Mouse (Mus musculus): ENCODE results near the gene Gstm6. TPM values are rescaled to one million over a fixed set of nuclear protein-coding genes. Genes with fewer than 3 reads are reported as not detected.
"Not testable (repeated sequence)": the region's sequence is repeated elsewhere in the genome, so short reads cannot be mapped to it uniquely, and the experiment has no call there.

Gene Gstm6
- polyA plus RNA-seq, 1 experiment from 2014 or later, result 3.9 TPM

DNA sequence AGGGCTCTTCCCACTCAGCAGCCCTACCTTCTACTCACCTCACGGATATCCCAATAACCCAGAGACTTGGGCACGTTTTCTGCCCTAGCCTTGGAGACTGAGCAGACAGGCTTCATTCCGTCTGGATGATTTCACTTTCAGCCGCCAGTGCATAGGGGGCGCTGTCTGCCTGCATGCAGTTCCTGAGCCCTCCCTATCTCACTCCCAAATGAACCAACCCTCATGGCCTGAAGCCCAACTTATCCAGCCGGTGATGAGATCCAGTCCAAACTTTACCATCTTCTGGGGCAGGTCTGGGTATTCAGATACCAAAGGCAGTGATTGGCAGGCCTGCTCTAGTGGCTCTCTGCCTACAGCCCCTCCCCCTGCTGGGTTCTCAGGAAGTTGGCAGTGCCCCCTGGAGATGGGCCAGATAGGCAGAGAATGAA, 9.8 kb upstream of the Gstm6 start:
- Histone ChIP-seq H3K4me1 (replicated peaks; ENCODE audit: control insufficient read depth, insufficient read depth, low read length) (peaks cover 3% of the 10 kb centered on the region; the same call in 1 of the 2 replicates), H3K4me3 (ENCODE audit: low read length) (no peak overlapping the region), H3K9ac (ENCODE audit: low read length) (no peak overlapping the region), H3K36me3 (ENCODE audit: control insufficient read depth, insufficient read depth, low read length) (no peaks in the 10 kb centered on the region), H3K4me2 (ENCODE audit: low read depth, low read length) (no peak overlapping the region), H3K27ac (ENCODE audit: low read length) (no peak overlapping the region), H3K9me3 (ENCODE audit: control insufficient read depth, low read length) (no peaks in the 10 kb centered on the region), H3K27me3 (ENCODE audit: control insufficient read depth, insufficient read depth, low read depth, low read length) (no peaks in the 10 kb centered on the region; the same call in 1 of the 2 replicates)
- 24% methylated on average over 6 of the region's 6 CpGs for WGBS
- peak; percentile 68 for ATAC-seq (ENCODE audit: low read depth)

- peaks cover 3% of the 10 kb centered on the region; the same call in 1 of the 2 replicates for H3K4me1 ChIP-seq (replicated peaks; ENCODE audit: control insufficient read depth, insufficient read depth, low read length)
- H3K9ac ChIP-seq (ENCODE audit: low read length), result no peak overlapping the region
- H3K4me3 ChIP-seq (ENCODE audit: low read length), result no peak overlapping the region
- no peaks in the 10 kb centered on the region for H3K9me3 ChIP-seq (ENCODE audit: control insufficient read depth, low read length)
- no peak overlapping the region for H3K27ac ChIP-seq (ENCODE audit: low read length)
- 81% methylated on average over 11 of the region's 11 CpGs for WGBS
- H3K36me3 ChIP-seq (ENCODE audit: control insufficient read depth, insufficient read depth, low read length), result no peaks in the 10 kb centered on the region
- ATAC-seq (ENCODE audit: low read depth), result no peak
- no peaks in the 10 kb centered on the region; the same call in 1 of the 2 replicates for H3K27me3 ChIP-seq (ENCODE audit: control insufficient read depth, insufficient read depth, low read depth, low read length)
- H3K4me2 ChIP-seq (ENCODE audit: low read depth, low read length), result no peak overlapping the region
These were observed 7.0 kb upstream of the Gstm6 start for GRCm38 (mm10) chr3:107950531-107950930.

DNA sequence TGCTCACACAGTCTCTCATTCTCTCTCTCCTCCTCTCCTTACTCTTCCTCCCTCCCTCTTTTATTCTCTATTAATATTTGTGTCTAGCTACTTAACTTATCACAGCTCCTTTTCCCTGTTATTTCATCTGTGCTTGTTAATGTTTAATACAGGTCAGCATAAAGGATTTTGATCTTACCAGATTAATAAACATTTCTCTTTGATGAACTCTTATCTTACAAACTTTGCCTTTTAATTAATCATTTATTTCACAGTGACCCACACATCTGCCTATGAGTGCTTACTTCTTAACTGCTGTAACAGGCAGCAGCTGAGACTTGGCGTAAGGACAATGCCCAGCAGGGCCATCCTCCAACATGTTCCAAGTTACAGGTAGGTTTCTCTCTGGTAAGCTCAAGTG, 5.9 kb upstream of the Gstm6 start:
- WGBS, result 70% methylated on average over 1 of the region's 1 CpGs
- not testable (repeated sequence) for H3K4me3 ChIP-seq (ENCODE audit: low read length); H3K27ac ChIP-seq (ENCODE audit: low read length); H3K9ac ChIP-seq (ENCODE audit: low read length); H3K4me2 ChIP-seq (ENCODE audit: low read depth, low read length); H3K27me3 ChIP-seq (ENCODE audit: control insufficient read depth, insufficient read depth, low read depth, low read length); H3K36me3 ChIP-seq (ENCODE audit: control insufficient read depth, insufficient read depth, low read length); ATAC-seq (ENCODE audit: low read depth); H3K9me3 ChIP-seq (ENCODE audit: control insufficient read depth, low read length); H3K4me1 ChIP-seq (replicated peaks; ENCODE audit: control insufficient read depth, insufficient read depth, low read length)

DNA sequence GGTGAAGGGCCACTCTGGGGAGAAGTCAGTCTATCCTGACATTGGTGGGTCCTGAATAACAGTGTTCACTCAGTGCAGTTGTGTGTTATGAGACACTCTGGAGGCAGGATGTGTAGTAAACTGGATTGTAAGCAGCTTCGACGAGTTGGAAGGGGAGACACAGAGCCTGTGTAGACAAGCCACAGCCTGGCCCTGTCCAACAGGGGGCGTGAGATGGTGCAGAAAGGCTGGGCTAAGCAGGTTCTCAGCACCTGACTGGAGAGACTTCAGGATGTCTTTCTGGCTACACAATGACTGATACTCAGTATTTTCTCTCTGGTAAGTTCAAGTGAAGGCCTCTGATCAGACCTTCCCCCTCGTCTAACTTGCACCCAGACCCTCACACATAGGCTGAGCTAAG, 2.2 kb upstream of the Gstm6 start:
- no peak for ATAC-seq (ENCODE audit: low read depth)
- WGBS, result 46% methylated on average over 4 of the region's 4 CpGs

GRCm38 (mm10) chr3:107941261-107941660, 2.3 kb downstream of the Gstm6 start:
- Histone ChIP-seq H3K4me1 (replicated peaks; ENCODE audit: control insufficient read depth, insufficient read depth, low read length) (no peaks in the 10 kb centered on the region), H3K27me3 (ENCODE audit: control insufficient read depth, insufficient read depth, low read depth, low read length) (no peaks in the 10 kb centered on the region), H3K27ac (ENCODE audit: low read length) (no peak overlapping the region), H3K36me3 (ENCODE audit: control insufficient read depth, insufficient read depth, low read length) (no peaks in the 10 kb centered on the region), H3K9me3 (ENCODE audit: control insufficient read depth, low read length) (no peaks in the 10 kb centered on the region), H3K4me2 (ENCODE audit: low read depth, low read length) (no peak overlapping the region), H3K9ac (ENCODE audit: low read length) (no peak overlapping the region), H3K4me3 (ENCODE audit: low read length) (no peak overlapping the region)
- WGBS, result 82% methylated on average over 4 of the region's 4 CpGs
- ATAC-seq (ENCODE audit: low read depth), result no peak

More for the DNA sequence above, 2.2 kb upstream of the Gstm6 start:
- Histone ChIP-seq H3K4me2 (ENCODE audit: low read depth, low read length) (no peak overlapping the region), H3K36me3 (ENCODE audit: control insufficient read depth, insufficient read depth, low read length) (no peaks in the 10 kb centered on the region), H3K27me3 (ENCODE audit: control insufficient read depth, insufficient read depth, low read depth, low read length) (no peaks in the 10 kb centered on the region), H3K9me3 (ENCODE audit: control insufficient read depth, low read length) (no peaks in the 10 kb centered on the region), H3K4me3 (ENCODE audit: low read length) (no peak overlapping the region), H3K27ac (ENCODE audit: low read length) (no peak overlapping the region), H3K9ac (ENCODE audit: low read length) (no peak overlapping the region), H3K4me1 (replicated peaks; ENCODE audit: control insufficient read depth, insufficient read depth, low read length) (no peaks in the 10 kb centered on the region)

GRCm38 (mm10) chr3:107940524-107940923, 3.0 kb downstream of the Gstm6 start:
- H3K27me3 ChIP-seq (ENCODE audit: control insufficient read depth, insufficient read depth, low read depth, low read length), result no peaks in the 10 kb centered on the region
- no peaks in the 10 kb centered on the region for H3K36me3 ChIP-seq (ENCODE audit: control insufficient read depth, insufficient read depth, low read length)
- H3K9me3 ChIP-seq (ENCODE audit: control insufficient read depth, low read length), result no peaks in the 10 kb centered on the region
- 56% methylated on average over 7 of the region's 7 CpGs for WGBS
- H3K27ac ChIP-seq (ENCODE audit: low read length), result no peak overlapping the region
- H3K4me2 ChIP-seq (ENCODE audit: low read depth, low read length), result no peak overlapping the region
- H3K4me3 ChIP-seq (ENCODE audit: low read length), result no peak overlapping the region
- no peak for ATAC-seq (ENCODE audit: low read depth)
- no peaks in the 10 kb centered on the region for H3K4me1 ChIP-seq (replicated peaks; ENCODE audit: control insufficient read depth, insufficient read depth, low read length)
- no peak overlapping the region for H3K9ac ChIP-seq (ENCODE audit: low read length)

GRCm38 (mm10) chr3:107939830-107940229, 3.7 kb downstream of the Gstm6 start:
- no peak overlapping the region for H3K9ac ChIP-seq (ENCODE audit: low read length)
- H3K4me1 ChIP-seq (replicated peaks; ENCODE audit: control insufficient read depth, insufficient read depth, low read length), result no peaks in the 10 kb centered on the region
- no peaks in the 10 kb centered on the region for H3K27me3 ChIP-seq (ENCODE audit: control insufficient read depth, insufficient read depth, low read depth, low read length)
- no peak overlapping the region for H3K27ac ChIP-seq (ENCODE audit: low read length)
- H3K4me2 ChIP-seq (ENCODE audit: low read depth, low read length), result no peak overlapping the region
- H3K36me3 ChIP-seq (ENCODE audit: control insufficient read depth, insufficient read depth, low read length), result no peaks in the 10 kb centered on the region
- no peak for ATAC-seq (ENCODE audit: low read depth)
- H3K4me3 ChIP-seq (ENCODE audit: low read length), result no peak overlapping the region
- no peaks in the 10 kb centered on the region for H3K9me3 ChIP-seq (ENCODE audit: control insufficient read depth, low read length)
- 50% methylated on average over 4 of the region's 4 CpGs for WGBS

- H3K9me3 ChIP-seq (ENCODE audit: control insufficient read depth, low read length), result no peaks in the 10 kb centered on the region
- H3K36me3 ChIP-seq (ENCODE audit: control insufficient read depth, insufficient read depth, low read length), result no peaks in the 10 kb centered on the region
- WGBS, result 28% methylated on average over 3 of the region's 3 CpGs
- peak; percentile 63 for ATAC-seq (ENCODE audit: low read depth)
- no peak overlapping the region for H3K4me2 ChIP-seq (ENCODE audit: low read depth, low read length)
- H3K27ac ChIP-seq (ENCODE audit: low read length), result no peak overlapping the region
- no peaks in the 10 kb centered on the region for H3K4me1 ChIP-seq (replicated peaks; ENCODE audit: control insufficient read depth, insufficient read depth, low read length)
- H3K9ac ChIP-seq (ENCODE audit: low read length), result no peak overlapping the region
- no peak overlapping the region for H3K4me3 ChIP-seq (ENCODE audit: low read length)
- no peaks in the 10 kb centered on the region for H3K27me3 ChIP-seq (ENCODE audit: control insufficient read depth, insufficient read depth, low read depth, low read length)
These were observed 4.1 kb downstream of the Gstm6 start for GRCm38 (mm10) chr3:107939403-107939802.

GRCm38 (mm10) chr3:107935888-107936287, 7.7 kb downstream of the Gstm6 start:
- Histone ChIP-seq H3K27me3 (ENCODE audit: control insufficient read depth, insufficient read depth, low read depth, low read length) (no peaks in the 10 kb centered on the region), H3K4me1 (replicated peaks; ENCODE audit: control insufficient read depth, insufficient read depth, low read length) (no peaks in the 10 kb centered on the region; the same call in 1 of the 2 replicates), H3K36me3 (ENCODE audit: control insufficient read depth, insufficient read depth, low read length) (no peaks in the 10 kb centered on the region), H3K4me2 (ENCODE audit: low read depth, low read length) (no peak overlapping the region), H3K4me3 (ENCODE audit: low read length) (no peak overlapping the region), H3K27ac (ENCODE audit: low read length) (no peak overlapping the region), H3K9me3 (ENCODE audit: control insufficient read depth, low read length) (no peaks in the 10 kb centered on the region), H3K9ac (ENCODE audit: low read length) (no peak overlapping the region)
- WGBS, result 45% methylated on average over 3 of the region's 3 CpGs
- ATAC-seq (ENCODE audit: low read depth), result no peak

- H3K4me2 ChIP-seq (ENCODE audit: low read depth, low read length), result no peak overlapping the region
- no peaks in the 10 kb centered on the region for H3K9me3 ChIP-seq (ENCODE audit: control insufficient read depth, low read length)
- H3K4me3 ChIP-seq (ENCODE audit: low read length), result no peak overlapping the region
- no peak overlapping the region for H3K9ac ChIP-seq (ENCODE audit: low read length)
- H3K36me3 ChIP-seq (ENCODE audit: control insufficient read depth, insufficient read depth, low read length), result no peaks in the 10 kb centered on the region
- 51% methylated on average over 3 of the region's 3 CpGs for WGBS
- H3K4me1 ChIP-seq (replicated peaks; ENCODE audit: control insufficient read depth, insufficient read depth, low read length), result peaks cover under 1% of the 10 kb centered on the region
- no peak for ATAC-seq (ENCODE audit: low read depth)
- no peak overlapping the region for H3K27ac ChIP-seq (ENCODE audit: low read length)
- H3K27me3 ChIP-seq (ENCODE audit: control insufficient read depth, insufficient read depth, low read depth, low read length), result no peaks in the 10 kb centered on the region
These were observed 8.3 kb downstream of the Gstm6 start for GRCm38 (mm10) chr3:107935268-107935667.

All from lung, embryonic 16.5 days (tissue).